Mouse (Mus musculus) kidney, adult 11 months (tissue): ENCODE data around the gene 4931422A03Rik.
"Not testable (repeated sequence)": the region's sequence is repeated elsewhere in the genome, so short reads cannot be mapped to it uniquely, and the experiment has no call there.

Experiments used
- DNase-seq: peaks from one replicate; pipeline ENCODE4 v3.0.0; 2022

4931422A03Rik gene

GRCm38 (mm10) chr2:104028139-104028723 lies at the start of gene 4931422A03Rik:
TSS of gene 4931422A03Rik (minus strand) at chr2:104028361.
- DNase-seq = no peak

GRCm38 (mm10) chr2:104069704-104070185 lies 41.6 kb upstream of the 4931422A03Rik start, which contains the start of gene Cd59b:
TSS of gene Cd59b (plus strand) at chr2:104069849.
- peak; percentile 66 for DNase-seq

- not testable (repeated sequence) for DNase-seq
These were observed 40.3 kb upstream of the 4931422A03Rik start, which contains the start of gene Gm10799 for GRCm38 (mm10) chr2:104068450-104068849. TSS of gene Gm10799 (minus strand) at chr2:104068550.

DNA sequence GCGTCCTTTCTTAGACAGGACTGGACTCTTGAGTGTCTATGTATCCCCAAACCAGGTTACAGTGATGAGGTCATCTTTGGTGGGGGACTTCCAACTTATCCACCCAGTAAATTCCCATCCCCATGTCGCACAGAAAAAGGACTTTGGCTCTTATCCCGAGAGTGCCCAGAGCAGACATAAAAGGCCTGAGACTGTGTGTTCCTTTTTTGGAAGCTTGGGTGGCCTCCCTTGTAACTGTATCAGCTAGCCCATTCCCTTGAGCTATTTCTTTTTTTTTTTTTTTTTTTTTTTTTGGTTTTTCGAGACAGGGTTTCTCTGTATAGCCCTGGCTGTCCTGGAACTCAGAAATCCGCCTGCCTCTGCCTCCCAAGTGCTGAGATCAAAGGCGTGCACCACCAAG lies 37.4 kb upstream of the 4931422A03Rik start, which contains the start of gene Gm10912:
Gene Gm10912 (plus strand): TSS at position 301 of the 400 bp plus-strand sequence.
- DNase-seq = not testable (repeated sequence)

- no peak for DNase-seq
These were observed 36.0 kb upstream of the 4931422A03Rik start for GRCm38 (mm10) chr2:104064152-104064551.

- DNase-seq = no peak
These were observed 34.5 kb upstream of the 4931422A03Rik start for GRCm38 (mm10) chr2:104062665-104063064.

DNA sequence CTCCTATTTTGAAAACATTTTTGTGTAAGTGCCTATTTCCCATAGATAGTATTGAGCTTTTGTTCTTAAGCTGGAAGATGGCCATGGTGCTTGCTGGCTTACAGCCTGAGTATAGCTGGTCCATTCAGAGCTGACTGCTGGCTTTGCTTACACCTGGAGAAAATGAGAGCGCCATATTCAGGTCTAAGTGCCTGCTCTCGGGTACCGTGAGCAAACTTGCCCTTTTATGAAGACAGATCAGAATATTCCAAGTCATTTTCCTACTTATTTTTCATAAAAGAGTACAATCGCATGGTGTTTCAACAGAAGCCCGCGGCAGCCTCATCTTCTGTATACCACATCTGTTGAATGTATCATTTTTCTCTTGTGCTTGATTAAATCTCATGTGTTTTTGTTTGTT lies 32.8 kb upstream of the 4931422A03Rik start:
- no peak for DNase-seq

GRCm38 (mm10) chr2:104059786-104060185 lies 31.6 kb upstream of the 4931422A03Rik start:
- no peak for DNase-seq

DNA sequence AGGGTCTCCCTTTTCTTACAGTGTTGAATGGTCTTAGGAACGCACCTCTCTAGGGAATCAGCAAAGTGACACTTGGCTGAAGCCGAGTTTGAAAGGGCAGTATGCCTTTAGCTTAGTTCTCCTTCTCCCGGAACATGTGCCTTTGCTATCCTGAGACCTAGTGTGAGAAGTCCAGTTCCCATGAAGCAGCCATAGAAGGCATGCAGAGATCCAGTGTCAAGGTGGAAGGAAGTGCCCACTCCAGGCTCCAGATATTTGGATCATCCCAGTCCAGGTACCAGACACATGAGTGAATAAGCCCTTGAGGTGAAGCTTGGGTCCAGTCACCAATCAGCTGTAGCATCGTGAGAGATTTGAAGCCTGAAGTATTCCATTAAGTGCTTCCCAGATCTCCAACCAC lies 30.8 kb upstream of the 4931422A03Rik start:
- no peak for DNase-seq

- no peak for DNase-seq
These were observed 30.2 kb upstream of the 4931422A03Rik start for GRCm38 (mm10) chr2:104058381-104058780.

- peak; percentile 42 for DNase-seq
These were observed 16.4 kb upstream of the 4931422A03Rik start for GRCm38 (mm10) chr2:104044479-104045080.

DNA sequence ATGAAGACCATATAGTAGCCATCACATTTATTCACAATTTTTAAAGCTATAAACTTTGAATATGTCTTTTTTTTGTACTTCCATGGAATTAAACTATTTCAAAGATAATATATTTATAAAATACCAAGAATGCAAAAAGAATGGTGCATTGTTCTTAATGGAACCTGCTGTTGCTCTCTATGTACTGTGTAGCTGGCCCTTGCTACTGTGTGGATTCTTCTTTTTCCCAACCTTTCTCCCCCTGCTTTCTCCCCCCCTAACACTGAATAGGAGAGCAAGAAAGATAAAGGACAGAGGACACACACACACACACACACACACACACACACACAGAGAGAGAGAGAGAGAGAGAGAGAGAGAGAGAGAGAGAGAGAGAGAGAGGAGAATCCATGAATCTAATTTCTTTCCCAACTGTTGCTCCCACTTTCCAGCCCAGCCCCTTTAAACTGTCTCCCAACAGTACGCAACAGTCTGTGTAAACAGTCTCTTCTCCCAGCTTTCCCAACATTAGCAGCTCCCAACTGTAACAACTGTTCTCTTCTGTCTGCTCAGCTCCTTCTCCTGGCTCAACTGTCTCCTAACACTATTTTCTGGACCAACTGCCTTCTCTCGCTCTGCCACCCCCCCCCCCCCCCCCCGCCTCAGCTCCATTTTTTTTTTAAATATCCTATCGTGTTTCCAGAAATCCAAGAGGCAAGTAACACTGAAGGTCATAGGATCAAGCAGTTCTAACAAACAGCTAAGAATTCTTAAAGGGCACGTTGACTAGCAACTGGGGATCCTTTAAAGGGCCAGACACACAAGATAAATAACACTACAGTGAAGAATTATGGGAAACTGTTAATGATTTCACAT lies 15.7 kb upstream of the 4931422A03Rik start:
- no peak for DNase-seq

GRCm38 (mm10) chr2:104042766-104043165 lies 14.6 kb upstream of the 4931422A03Rik start:
- no peak for DNase-seq

DNA sequence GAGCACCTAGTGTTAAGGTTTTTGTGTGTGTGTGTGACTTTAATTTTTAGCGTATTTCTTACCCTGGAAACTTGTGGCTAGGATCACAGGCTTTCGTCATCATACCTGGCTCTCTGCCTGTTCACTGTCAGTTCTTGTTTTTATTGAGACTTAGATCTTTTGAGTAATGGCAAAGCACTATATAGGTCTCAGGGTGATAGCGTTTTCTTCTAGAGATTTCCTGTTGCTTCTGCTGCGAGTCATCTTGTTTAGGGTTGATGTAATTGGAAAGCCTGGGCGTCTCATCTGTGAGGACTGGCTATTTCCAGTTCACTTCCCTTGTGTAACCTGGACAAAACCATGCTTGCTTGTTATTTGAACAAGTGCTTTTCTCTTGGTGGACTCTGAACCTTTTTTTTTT lies 13.5 kb upstream of the 4931422A03Rik start:
- no peak for DNase-seq

- no peak for DNase-seq
These were observed 10.1 kb upstream of the 4931422A03Rik start for GRCm38 (mm10) chr2:104038236-104038635.

DNA sequence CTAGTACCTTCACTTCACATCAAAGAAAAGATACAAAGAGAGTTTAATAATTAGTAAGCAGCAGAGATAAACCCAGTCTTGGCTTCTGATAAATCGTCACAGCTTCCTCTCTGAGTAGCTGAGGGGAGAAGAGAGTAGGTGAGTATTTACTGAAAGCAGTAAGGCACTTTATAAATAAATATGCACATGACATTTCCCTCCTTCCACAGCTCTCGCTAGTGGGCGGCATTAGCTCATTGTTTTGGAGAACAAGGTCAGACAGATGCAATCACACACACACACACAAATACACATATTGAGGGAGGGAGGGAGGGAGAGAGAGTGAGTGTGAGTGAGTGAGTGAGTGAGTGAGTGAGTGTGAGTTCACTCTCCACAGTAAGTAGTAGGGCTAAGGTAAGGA lies 8.2 kb upstream of the 4931422A03Rik start:
- no peak for DNase-seq

- no peak for DNase-seq
These were observed 7.4 kb upstream of the 4931422A03Rik start for GRCm38 (mm10) chr2:104035595-104035994.

DNA sequence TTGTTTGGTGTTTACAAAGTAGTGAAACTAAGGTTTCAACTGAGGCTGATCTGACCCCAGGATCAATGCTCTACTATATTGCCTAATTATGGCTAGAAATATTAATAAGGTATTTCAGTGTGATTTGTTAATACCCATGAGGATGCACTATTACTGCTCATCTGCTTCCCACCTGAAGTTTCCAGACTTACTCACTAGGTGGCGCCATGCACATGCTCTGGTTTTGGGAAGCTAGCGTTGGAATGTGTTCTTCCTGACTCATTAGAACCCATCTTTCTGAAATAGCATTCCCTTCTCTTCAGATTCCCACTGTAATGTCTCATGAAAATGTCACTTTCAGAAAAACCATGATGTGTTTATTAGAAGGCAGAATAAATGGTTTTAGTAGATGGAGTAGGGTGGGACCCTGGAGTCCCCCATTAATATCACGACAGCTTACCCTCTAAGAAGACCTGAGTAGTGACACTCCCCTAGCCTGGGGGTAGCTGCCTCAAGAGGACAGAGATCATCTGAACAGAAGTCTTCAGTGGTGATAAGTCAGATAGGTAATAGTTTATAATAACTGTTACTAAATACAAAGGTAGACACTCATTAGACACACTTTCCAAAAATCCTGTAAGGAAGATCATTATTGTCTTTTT lies 6.8 kb upstream of the 4931422A03Rik start:
- DNase-seq = peak; percentile 37

DNA sequence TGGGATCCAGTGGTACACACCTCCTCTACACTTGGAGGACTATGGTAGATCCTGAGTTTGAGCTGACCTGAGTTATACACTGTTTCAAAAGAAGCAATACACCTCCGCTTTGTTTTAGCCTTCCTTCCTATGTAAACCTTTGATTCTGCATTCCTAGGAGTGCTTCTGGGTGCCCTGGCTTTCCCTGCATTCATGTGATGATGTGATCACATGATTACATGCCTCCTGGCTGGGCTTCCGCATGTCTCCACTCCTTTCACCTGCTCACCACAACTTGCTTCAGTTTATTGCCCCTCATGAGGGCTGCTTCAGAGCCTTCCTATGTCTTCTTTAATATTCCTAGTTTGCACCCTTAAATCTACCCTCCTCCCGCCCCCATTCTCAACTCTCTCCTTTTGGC lies 3.9 kb upstream of the 4931422A03Rik start:
- no peak for DNase-seq

- no peak for DNase-seq
These were observed 2.2 kb upstream of the 4931422A03Rik start for GRCm38 (mm10) chr2:104030381-104030780.

DNA sequence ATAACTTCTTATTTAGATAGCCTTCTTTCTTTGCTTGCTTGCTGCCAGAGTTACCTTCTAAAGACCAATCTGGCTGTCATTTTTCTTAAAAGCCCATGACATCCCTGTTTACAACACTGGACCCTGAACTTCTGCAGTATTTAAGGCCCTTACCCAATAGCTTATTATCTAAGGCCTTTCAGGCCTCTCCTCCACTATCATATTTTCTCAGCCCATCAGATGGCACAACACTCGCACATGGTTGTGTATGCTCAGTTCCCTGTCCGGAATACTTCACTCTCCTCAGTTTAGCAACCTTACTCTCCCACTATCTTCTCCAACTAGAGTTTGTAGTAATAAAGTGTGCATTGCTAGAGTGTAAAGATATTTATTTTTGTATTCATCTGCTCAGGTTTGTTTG lies 913 bp upstream of the 4931422A03Rik start:
- no peak for DNase-seq

- peak; percentile 90 for DNase-seq
These were observed 563 bp downstream of the 4931422A03Rik start, which contains the start of gene Fbxo3 for GRCm38 (mm10) chr2:104027458-104028138. TSS of gene Fbxo3 (plus strand) at chr2:104027721.
